Comparison of ENCODE assay signal across 10 mouse cellular contexts in the genomic region with DNA sequence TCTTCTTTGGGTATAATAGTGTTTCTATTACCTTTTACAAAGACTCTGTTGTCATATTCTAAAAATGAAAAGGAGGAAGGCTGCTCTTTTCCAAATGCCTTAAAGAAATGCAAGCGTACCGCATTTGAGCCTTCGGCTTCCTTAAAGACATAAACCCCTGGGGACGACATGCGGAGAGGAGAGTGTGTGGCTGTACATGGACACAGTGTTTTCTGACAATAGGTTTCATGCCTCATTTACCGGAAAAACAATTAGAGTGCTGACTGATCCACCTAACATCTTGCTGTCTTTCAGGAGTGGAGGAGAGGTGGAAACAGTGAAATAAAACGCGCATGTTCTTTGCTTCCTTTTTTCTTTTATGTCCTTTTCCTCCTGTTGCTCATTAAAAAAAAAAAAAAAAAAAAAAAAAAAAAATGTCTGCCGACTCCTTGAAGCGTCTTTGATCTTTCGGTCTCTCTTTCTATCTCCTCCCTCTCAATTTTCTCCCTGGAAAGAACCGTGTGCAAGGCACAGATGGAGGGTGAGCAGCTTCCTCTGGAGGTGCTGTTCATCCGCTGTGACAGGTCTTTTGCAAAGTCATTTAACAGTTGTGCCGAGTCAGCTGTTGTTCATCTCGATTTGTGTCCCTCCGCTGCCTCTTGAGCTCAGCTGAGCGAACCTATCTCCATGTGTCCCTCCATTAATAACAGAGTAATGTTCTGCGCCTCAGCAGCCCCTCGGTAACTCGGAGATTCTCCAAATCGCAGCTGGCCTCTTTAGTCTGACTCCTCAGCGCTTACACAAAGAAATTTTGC.
DNase-seq lines count a peak whose midpoint lies in the region; ATAC-seq and TF ChIP-seq lines count a peak whose summit lies in the region.
"Had no signal": no experiment of that assay in that cellular context is flagged by ENCODE, and none has a peak within 500 bp of the region (broad histone marks: within the 10 kb centered on the region; RNA-seq: fewer than 3 reads in every experiment).

No protein-coding gene starts in this region.

- H3K4me1 ChIP-seq in hindbrain, embryonic 15.5 days (replicated peaks) = peaks cover 6% of the 10 kb centered on the region
- no peaks in the 10 kb centered on the region; the same call in 1 of the 2 replicates for H3K4me1 ChIP-seq in midbrain, embryonic 13.5 days (replicated peaks)
- no peaks in the 10 kb centered on the region for H3K4me1 ChIP-seq in intestine, postnatal 0 days (replicated peaks; ENCODE audit: control insufficient read depth, insufficient read depth, low read length)

- ATAC-seq in hindbrain, embryonic 15.5 days (ENCODE audit: low FRiP score, low read depth) = peak; percentile 72
- ATAC-seq in midbrain, embryonic 13.5 days = peak; percentile 67
- no peak for ATAC-seq in intestine, postnatal 0 days

- peak overlapping the region; percentile 46 for H3K27ac ChIP-seq in hindbrain, embryonic 15.5 days (replicated peaks)
- no peak overlapping the region for H3K27ac ChIP-seq in midbrain, embryonic 13.5 days
- H3K27ac ChIP-seq in intestine, postnatal 0 days (ENCODE audit: low read depth, low read length) = no peak overlapping the region

- no peak for TF ChIP-seq CTCF in intestine, postnatal 0 days (IDR thresholded peaks at IDR 0.05; ENCODE audit: low read depth)

- H3K4me3 ChIP-seq in hindbrain, embryonic 15.5 days = peak overlapping the region; percentile 34
- H3K4me3 ChIP-seq in midbrain, embryonic 13.5 days (replicated peaks) = peak overlapping the region; percentile 27
- no peak overlapping the region for H3K4me3 ChIP-seq in intestine, postnatal 0 days (ENCODE audit: low read depth, low read length)

- DNase-seq in ES-CJ7 (ENCODE audit: low read depth, low spot score) = peak; percentile 2
- DNase-seq in embryo, embryonic 11 days = peak; percentile 62
- DNase-seq in urinary bladder, postnatal 4 days (ENCODE audit: low spot score in 2 of 2) = no peak
- DNase-seq in gastrocnemius, postnatal 25 days = no peak
- DNase-seq in spleen, postnatal 14 days (ENCODE audit: low spot score in 2 of 2) = no peak
- DNase-seq: kidney, postnatal 25 days had no signal

- WGBS in hindbrain, embryonic 15.5 days = 11% methylated on average over 22 of the region's 22 CpGs
- 30% methylated on average over 22 of the region's 22 CpGs for WGBS in midbrain, embryonic 13.5 days
- 75% methylated on average over 22 of the region's 22 CpGs for WGBS in intestine, postnatal 0 days

- no peaks in the 10 kb centered on the region for H3K27me3 ChIP-seq in hindbrain, embryonic 15.5 days
- H3K27me3 ChIP-seq in midbrain, embryonic 13.5 days = no peaks in the 10 kb centered on the region
- H3K27me3 ChIP-seq in intestine, postnatal 0 days (replicated peaks; ENCODE audit: control insufficient read depth, insufficient read depth, low read length) = no peaks in the 10 kb centered on the region

- peak overlapping the region; percentile 35 for H3K9ac ChIP-seq in hindbrain, embryonic 15.5 days
- no peak overlapping the region; the same call in 1 of the 2 replicates for H3K9ac ChIP-seq in midbrain, embryonic 13.5 days (replicated peaks)
- no peak overlapping the region for H3K9ac ChIP-seq in intestine, postnatal 0 days (ENCODE audit: low read depth, low read length)

- H3K36me3 ChIP-seq in hindbrain, embryonic 15.5 days = no peaks in the 10 kb centered on the region
- H3K36me3 ChIP-seq in midbrain, embryonic 13.5 days = no peaks in the 10 kb centered on the region
- H3K36me3 ChIP-seq in intestine, postnatal 0 days (ENCODE audit: control insufficient read depth, insufficient read depth) = no peaks in the 10 kb centered on the region
- H3K36me3 ChIP-seq: G1E had no signal

- H3K9me3 ChIP-seq in hindbrain, embryonic 15.5 days = no peaks in the 10 kb centered on the region
- no peaks in the 10 kb centered on the region for H3K9me3 ChIP-seq in midbrain, embryonic 13.5 days
- H3K9me3 ChIP-seq in intestine, postnatal 0 days (ENCODE audit: control insufficient read depth) = no peaks in the 10 kb centered on the region

- H3K4me2 ChIP-seq in hindbrain, embryonic 15.5 days = peak overlapping the region; percentile 60
- H3K4me2 ChIP-seq in midbrain, embryonic 13.5 days (replicated peaks) = peak overlapping the region; percentile 51
- no peak overlapping the region for H3K4me2 ChIP-seq in intestine, postnatal 0 days (replicated peaks; ENCODE audit: low read depth)

Comparison
In these comparisons a context has a peak if more than half of its experiments do, and no peak if none do; other contexts are left out.
1. DNase-seq: peak in ES-CJ7 (single experiment) and embryo, embryonic 11 days (single experiment); none in urinary bladder, postnatal 4 days (0 of 2), gastrocnemius, postnatal 25 days (single experiment) and spleen, postnatal 14 days (0 of 2).